Mouse (Mus musculus): ENCODE measurements around the gene Ttc33. TPM values are rescaled to one million over a fixed set of nuclear protein-coding genes. Genes with fewer than 3 reads are reported as not detected.
"Not testable (repeated sequence)": the region's sequence is repeated elsewhere in the genome, so short reads cannot be mapped to it uniquely, and the experiment has no call there.

Gene Ttc33
- total RNA-seq, 1 experiment from 2014 or later: 50.2 TPM

DNA sequence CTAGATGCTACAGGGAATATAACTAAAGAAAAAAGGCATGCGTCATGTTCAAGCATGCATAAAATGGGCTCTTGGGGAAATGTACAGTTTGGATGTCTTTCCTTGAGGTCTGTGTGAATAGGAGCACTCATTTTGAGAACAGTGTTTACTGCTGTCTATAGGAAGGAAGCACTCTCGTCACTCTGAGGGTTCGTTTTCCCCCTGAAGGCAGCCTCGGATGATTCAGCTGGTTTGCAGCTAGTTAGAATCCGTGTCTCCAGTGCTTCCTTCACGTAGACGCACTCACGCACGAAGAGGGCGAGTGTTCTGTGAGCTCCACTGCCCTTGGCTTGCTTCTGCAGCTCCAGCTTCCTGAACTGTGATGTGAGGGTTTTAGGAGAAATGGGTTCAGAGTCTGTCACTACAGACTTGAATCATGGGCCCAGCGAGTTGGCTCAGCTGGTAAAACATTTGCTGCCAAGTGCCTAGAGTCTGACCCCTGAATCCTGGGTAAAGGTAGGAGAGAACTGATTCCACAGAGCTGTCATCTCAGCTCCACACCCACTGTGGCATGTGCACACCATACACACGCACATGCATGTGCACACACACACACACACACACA, 12.0 kb upstream of the Ttc33 start:
- peak; percentile 89 for ATAC-seq (replicated peaks; ENCODE audit: low read depth, poor library complexity, severe bottlenecking)

GRCm38 (mm10) chr15:5184668-5185330, 526 bp upstream of the Ttc33 start:
- peak; percentile 21; the same call in 1 of the 2 replicates for ATAC-seq (replicated peaks; ENCODE audit: low read depth, poor library complexity, severe bottlenecking)

GRCm38 (mm10) chr15:5186293-5186675, 959 bp downstream of the Ttc33 start:
- ATAC-seq (replicated peaks; ENCODE audit: low read depth, poor library complexity, severe bottlenecking): no peak

- ATAC-seq (replicated peaks; ENCODE audit: low read depth, poor library complexity, severe bottlenecking): no peak
Observed at GRCm38 (mm10) chr15:5187116-5187515, 1.8 kb downstream of the Ttc33 start.

DNA sequence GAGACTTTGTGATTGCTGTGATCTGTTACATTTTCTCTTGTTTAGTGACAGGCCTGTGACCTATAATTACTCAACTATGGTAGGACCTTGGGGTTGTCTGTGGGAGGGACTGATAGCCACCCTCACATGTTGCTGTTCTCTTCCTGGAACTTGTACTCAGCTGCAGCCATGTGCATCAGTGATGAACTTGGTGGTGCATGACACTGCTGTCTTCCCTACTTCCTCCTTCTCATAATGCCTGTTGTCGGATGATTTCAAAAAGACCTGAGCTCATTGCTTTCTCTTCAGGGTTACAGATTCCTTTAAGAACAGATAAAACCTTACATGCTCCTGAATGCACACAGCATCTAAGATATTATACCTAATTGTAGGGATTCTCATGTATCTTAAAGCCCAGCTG, 2.7 kb downstream of the Ttc33 start:
- peak; percentile 76 for ATAC-seq (replicated peaks; ENCODE audit: low read depth, poor library complexity, severe bottlenecking)

DNA sequence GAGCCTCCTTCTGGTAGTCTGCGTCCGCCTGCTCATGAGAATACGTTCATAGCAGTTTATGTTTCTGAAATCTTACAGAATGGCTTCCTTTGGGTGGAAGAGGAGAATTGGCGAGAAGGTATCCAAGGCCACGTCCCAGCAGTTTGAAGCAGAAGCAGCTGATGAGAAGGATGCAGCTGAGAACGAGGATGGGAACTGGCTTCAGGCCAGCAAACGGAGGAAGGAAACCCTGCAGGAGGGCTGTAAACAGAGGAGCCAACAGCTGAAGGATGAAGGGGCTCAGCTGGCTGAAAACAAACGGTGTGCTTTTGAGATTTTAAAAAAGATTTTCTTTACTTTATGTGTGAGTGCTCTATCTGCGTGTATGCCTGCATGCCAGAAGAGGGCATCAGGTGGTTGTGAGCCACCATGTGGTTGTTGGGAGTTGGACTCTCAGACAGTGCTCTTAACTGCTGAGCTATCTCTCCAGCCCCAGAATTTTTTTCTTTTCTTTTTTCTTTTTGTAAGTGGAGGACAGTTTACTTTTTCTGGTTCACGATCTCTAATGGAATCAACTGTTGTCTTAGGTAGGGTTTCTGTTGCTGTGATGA, 4.3 kb downstream of the Ttc33 start:
- no peak for ATAC-seq (replicated peaks; ENCODE audit: low read depth, poor library complexity, severe bottlenecking)

DNA sequence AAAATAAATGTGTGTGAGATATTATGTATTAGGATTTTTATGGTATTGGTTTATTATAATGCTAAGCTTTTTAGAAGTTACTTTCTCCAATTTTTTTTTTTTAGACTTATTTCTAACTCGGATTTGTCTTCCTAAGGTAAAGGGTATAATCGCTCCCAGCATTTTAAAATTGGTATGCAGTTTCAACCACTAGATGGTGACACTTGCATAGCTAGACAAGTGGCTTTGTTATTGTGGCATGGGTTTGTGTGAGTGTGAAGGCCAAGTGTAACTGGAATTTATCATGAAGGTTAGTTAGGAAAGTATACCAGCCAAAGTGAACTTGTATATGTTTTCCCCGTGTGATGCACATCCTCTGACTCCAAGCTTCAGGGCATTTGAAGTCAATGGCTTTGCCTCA, 8.5 kb downstream of the Ttc33 start:
- no peak; the same call in 1 of the 2 replicates for ATAC-seq (replicated peaks; ENCODE audit: low read depth, poor library complexity, severe bottlenecking)

GRCm38 (mm10) chr15:5194446-5194845, 9.1 kb downstream of the Ttc33 start:
- ATAC-seq (replicated peaks; ENCODE audit: low read depth, poor library complexity, severe bottlenecking): no peak

DNA sequence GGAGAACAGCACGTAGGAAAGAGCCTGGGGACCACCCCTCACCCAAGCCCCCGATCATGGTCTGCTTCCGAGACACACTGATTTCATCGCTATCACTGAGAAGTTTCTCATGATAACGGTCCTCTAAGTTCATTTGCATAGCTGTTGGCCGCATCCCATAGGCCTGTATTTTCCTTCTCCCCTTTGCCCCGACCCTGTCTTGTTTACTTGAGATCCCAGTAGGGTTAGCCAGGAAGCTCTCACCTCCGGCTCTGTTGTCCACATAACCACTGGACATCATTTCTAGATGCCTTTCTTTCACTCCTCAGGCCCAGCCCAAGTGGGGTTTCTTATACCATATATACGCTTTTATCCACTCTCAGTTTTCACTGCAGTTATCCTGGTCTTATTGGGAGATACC, 9.6 kb downstream of the Ttc33 start:
- ATAC-seq (replicated peaks; ENCODE audit: low read depth, poor library complexity, severe bottlenecking): no peak

GRCm38 (mm10) chr15:5195987-5196514, 10.7 kb downstream of the Ttc33 start:
- ATAC-seq (replicated peaks; ENCODE audit: low read depth, poor library complexity, severe bottlenecking): peak; percentile 88

DNA sequence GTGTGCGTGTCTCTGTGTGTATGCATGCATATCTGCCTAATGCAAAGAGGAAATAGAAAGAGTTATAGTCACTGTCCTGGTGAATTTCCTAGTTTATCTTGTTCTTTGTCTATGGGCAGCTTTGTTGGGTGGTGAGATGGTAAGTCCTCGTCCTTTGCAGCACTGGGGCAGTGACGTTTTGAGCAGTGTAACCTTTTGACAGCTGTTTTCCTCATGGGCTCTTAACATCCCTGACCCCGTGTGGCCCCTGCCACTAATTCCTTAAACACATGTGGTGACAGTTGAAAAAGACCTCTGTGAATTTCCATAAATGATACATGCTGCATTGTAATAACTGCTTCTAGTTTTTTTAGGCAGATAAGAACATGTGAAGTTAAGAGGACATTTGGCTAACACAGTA, 11.4 kb downstream of the Ttc33 start:
- ATAC-seq (replicated peaks; ENCODE audit: low read depth, poor library complexity, severe bottlenecking): no peak

DNA sequence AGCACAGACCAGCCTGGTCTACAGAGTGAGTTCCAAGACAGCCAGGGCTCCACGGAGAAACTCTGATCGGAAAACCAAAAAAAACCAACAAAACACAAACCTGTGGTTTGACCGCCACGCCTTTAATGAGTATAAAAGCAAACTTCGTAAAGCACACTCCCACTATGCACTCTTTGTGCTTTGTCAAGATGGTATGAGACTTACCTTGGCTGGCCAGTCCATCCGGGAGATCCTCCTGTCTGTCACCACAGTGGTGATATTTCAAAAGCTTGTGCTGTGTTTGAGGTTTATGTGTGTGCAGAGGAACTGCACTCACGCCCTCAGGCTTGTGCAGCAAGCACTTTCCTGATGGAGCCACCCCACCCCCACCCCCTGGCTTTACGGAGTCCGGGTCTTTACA, 19.9 kb downstream of the Ttc33 start:
- no peak for ATAC-seq (replicated peaks; ENCODE audit: low read depth, poor library complexity, severe bottlenecking)

DNA sequence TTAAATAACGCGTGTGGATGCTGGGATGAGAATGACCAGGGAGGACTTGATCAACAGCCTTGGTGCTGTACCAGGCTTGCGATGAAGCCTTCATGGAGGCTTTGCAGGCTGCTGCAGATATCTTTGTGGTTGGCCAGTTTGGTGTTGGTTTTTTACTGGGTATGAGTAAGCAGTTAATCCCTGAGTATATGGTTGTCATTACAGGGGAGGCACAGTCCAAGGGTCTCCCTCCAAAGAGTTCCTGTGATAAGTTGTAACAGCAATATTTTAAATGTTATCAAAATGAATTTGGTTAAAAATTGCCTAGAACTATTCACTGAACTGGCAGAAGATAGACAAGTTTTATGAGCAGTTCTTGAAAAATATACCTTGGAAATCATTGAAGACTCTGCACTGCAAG, 23.8 kb downstream of the Ttc33 start:
- 0 out of 2 replicates have a peak, but pooled peaks have one; percentile 36 for ATAC-seq (replicated peaks; ENCODE audit: low read depth, poor library complexity, severe bottlenecking)

DNA sequence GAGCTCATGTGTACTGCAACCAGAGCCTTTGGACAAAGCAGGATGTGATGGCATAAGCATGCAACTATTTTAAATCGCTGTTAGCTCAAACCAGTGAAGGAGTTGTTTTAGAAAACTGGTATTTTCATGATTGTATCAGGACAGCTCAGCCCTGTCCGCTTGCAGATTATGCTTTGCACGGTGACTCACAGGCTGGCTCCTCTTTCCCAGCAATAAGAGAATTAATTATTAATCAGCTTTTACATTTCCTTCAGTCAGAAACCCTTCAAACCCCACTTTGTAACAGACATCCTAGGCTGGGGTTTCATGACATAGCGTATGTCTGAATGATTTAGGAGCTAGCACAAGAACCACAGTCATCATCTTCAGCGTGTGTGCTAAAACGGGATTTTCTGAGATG, 35.2 kb downstream of the Ttc33 start:
- no peak for ATAC-seq (replicated peaks; ENCODE audit: low read depth, poor library complexity, severe bottlenecking)

GRCm38 (mm10) chr15:5230746-5231145, 45.4 kb downstream of the Ttc33 start:
- ATAC-seq (replicated peaks; ENCODE audit: low read depth, poor library complexity, severe bottlenecking): not testable (repeated sequence)

GRCm38 (mm10) chr15:5234659-5235058, 49.3 kb downstream of the Ttc33 start:
- no peak for ATAC-seq (replicated peaks; ENCODE audit: low read depth, poor library complexity, severe bottlenecking)

- peak; percentile 16; the same call in 1 of the 2 replicates for ATAC-seq (replicated peaks; ENCODE audit: low read depth, poor library complexity, severe bottlenecking)
Observed at GRCm38 (mm10) chr15:5235527-5235926, 50.2 kb downstream of the Ttc33 start.

GRCm38 (mm10) chr15:5236538-5236937, 51.2 kb downstream of the Ttc33 start:
- ATAC-seq (replicated peaks; ENCODE audit: low read depth, poor library complexity, severe bottlenecking): peak; percentile 64

GRCm38 (mm10) chr15:5237012-5237660, 51.8 kb downstream of the Ttc33 start:
- ATAC-seq (replicated peaks; ENCODE audit: low read depth, poor library complexity, severe bottlenecking): no peak

DNA sequence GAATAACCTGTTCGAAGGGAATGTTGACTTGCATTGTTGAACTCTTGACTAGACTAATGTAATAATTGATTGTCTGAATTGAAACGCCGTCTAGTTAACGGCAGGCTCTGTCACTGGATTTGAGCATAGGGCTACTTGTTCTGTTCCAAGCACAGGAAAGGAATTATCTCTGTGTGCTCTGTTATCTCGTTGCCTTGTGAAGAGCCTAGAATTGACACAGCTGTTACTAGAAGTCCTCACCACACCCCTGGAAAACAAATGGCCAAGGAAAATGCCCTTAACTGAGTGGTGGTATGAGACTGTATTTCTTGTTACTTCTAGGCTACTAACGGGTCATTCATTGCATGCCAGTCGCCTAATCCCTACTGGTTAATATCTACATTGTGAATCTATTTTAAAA, 52.7 kb downstream of the Ttc33 start:
- no peak for ATAC-seq (replicated peaks; ENCODE audit: low read depth, poor library complexity, severe bottlenecking)

DNA sequence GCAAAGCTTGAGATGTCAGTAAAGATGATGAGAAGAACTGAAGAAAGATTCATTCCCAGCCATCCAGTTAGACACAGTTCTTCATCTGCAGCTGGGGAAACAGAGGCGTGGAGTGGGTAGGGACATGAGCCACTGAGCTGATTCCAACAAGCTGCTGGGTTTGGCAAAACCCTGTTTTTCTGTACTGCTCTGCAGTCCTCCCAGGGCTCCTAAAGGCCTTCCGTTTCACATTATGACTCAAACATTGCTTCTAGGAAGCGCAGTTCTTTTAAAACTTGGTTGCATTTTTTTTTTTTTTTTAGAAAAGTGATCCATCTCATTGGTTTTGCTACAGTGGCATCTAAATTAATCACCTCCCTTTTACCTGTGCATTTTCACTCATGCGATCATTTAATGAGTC, 53.2 kb downstream of the Ttc33 start:
- no peak for ATAC-seq (replicated peaks; ENCODE audit: low read depth, poor library complexity, severe bottlenecking)

Measured in common myeloid progenitor, adult 5-6 weeks (primary cell).